Mouse (Mus musculus) liver, embryonic 15.5 days (tissue): ENCODE data around the gene Gpr182. TPM values are rescaled to one million over a fixed set of nuclear protein-coding genes. Genes with fewer than 3 reads are reported as not detected.

Experiments used
- ATAC-seq: fragments of 200-750 bp; cut with Nextera tagmentation; 2 replicates; pipeline ENCODE4 v1.8.0; 2017; ENCODE audit warnings: moderate number of reproducible peaks, mild to moderate bottlenecking, moderate library complexity; ENCODE audit not compliant: insufficient read depth
- H3K27ac ChIP-seq: fragments of 300-500 bp; sonication (generic); replicated peaks from 2 replicates; pipeline ENCODE4 v1.5.1; 2015; ENCODE audit warnings: mild to moderate bottlenecking, inconsistent platforms
- H3K27me3 ChIP-seq: fragments of 300-500 bp; sonication (generic); 2 replicates; pipeline ENCODE4 v1.6.1; 2015; ENCODE audit warnings: mild to moderate bottlenecking, inconsistent platforms
- H3K36me3 ChIP-seq: fragments of 300-500 bp; sonication (generic); replicated peaks from 2 replicates; pipeline ENCODE4 v1.6.1; 2015; ENCODE audit warnings: moderate library complexity, mild to moderate bottlenecking, inconsistent platforms
- H3K4me1 ChIP-seq: fragments of 300-500 bp; sonication (generic); replicated peaks from 2 replicates; pipeline ENCODE4 v1.6.1; 2015; ENCODE audit warnings: inconsistent platforms
- H3K4me2 ChIP-seq: fragments of 300-500 bp; sonication (generic); 2 replicates; pipeline ENCODE4 v1.6.1; 2015; ENCODE audit warnings: moderate library complexity, mild to moderate bottlenecking, inconsistent platforms
- H3K4me3 ChIP-seq: fragments of 300-500 bp; sonication (generic); replicated peaks from 2 replicates; pipeline ENCODE4 v1.5.1; 2015; ENCODE audit warnings: mild to moderate bottlenecking, inconsistent platforms
- H3K9ac ChIP-seq: fragments of 300-500 bp; sonication (generic); 2 replicates; pipeline ENCODE4 v1.6.1; 2015; ENCODE audit warnings: moderate library complexity, mild to moderate bottlenecking, inconsistent platforms
- H3K9me3 ChIP-seq: fragments of 300-500 bp; sonication (generic); replicated peaks from 2 replicates; pipeline ENCODE4 v1.6.1; 2016; ENCODE audit warnings: inconsistent platforms
- whole genome bisulfite sequencing: fragments of 180-500 bp; shearing (Covaris S2); methylation state at CpG from one replicate; pipeline ENCODE4 v1.1.7; 2015; ENCODE audit warnings: mixed read lengths; ENCODE audit not compliant: insufficient replicate concordance; 5-methylcytosine and 5-hydroxymethylcytosine counted together
- polyA plus RNA-seq: library from polyadenylated mRNA; unstranded; fragments of >200 nt; fragmentation: Nextera tagmentation; extraction: Ambion mirVana; gene quantifications from 2 replicates; pipeline ENCODE4 v1.2.1, GENCODE M21; 2015

Gpr182 gene
- polyA plus RNA-seq, 1 experiment from 2014 or later = 12.0 TPM

- no peak overlapping the region for H3K27ac ChIP-seq
- H3K36me3 ChIP-seq = no peaks in the 10 kb centered on the region
- no peak overlapping the region for H3K4me3 ChIP-seq
- no peaks in the 10 kb centered on the region for H3K9me3 ChIP-seq
- ATAC-seq = no peak
- no peak overlapping the region; the same call in 1 of the 2 replicates for H3K4me2 ChIP-seq
- H3K27me3 ChIP-seq = peaks cover 56% of the 10 kb centered on the region
- WGBS = 22% methylated on average over 20 of the region's 20 CpGs
- H3K4me1 ChIP-seq = peaks cover 34% of the 10 kb centered on the region
- no peak overlapping the region for H3K9ac ChIP-seq
Measured at GRCm38 (mm10) chr10:127721671-127722418, 29.7 kb downstream of the Gpr182 start.

GRCm38 (mm10) chr10:127712736-127713135 lies 38.8 kb downstream of the Gpr182 start:
- ATAC-seq = no peak
- H3K9ac ChIP-seq = no peak overlapping the region
- H3K27ac ChIP-seq = no peak overlapping the region
- WGBS = 70% methylated on average over 6 of the region's 6 CpGs
- no peak overlapping the region for H3K4me3 ChIP-seq
- H3K4me2 ChIP-seq = no peak overlapping the region
- H3K36me3 ChIP-seq = no peaks in the 10 kb centered on the region
- H3K4me1 ChIP-seq = no peaks in the 10 kb centered on the region
- no peaks in the 10 kb centered on the region for H3K9me3 ChIP-seq
- H3K27me3 ChIP-seq = peaks cover 6% of the 10 kb centered on the region; the same call in 1 of the 2 replicates

- no peak for ATAC-seq
- Histone ChIP-seq H3K4me2 (no peak overlapping the region), H3K4me1 (no peaks in the 10 kb centered on the region; the same call in 1 of the 2 replicates), H3K9ac (no peak overlapping the region), H3K4me3 (no peak overlapping the region), H3K27ac (no peak overlapping the region), H3K27me3 (peaks cover 6% of the 10 kb centered on the region; the same call in 1 of the 2 replicates), H3K9me3 (no peaks in the 10 kb centered on the region), H3K36me3 (no peaks in the 10 kb centered on the region)
- WGBS = 69% methylated on average over 13 of the region's 13 CpGs
Measured at GRCm38 (mm10) chr10:127710331-127710730, 41.2 kb downstream of the Gpr182 start.

- H3K4me2 ChIP-seq = no peak overlapping the region
- 67% methylated on average over 3 of the region's 3 CpGs for WGBS
- no peak for ATAC-seq
- H3K4me1 ChIP-seq = no peaks in the 10 kb centered on the region; the same call in 1 of the 2 replicates
- H3K36me3 ChIP-seq = no peaks in the 10 kb centered on the region
- H3K27ac ChIP-seq = no peak overlapping the region
- no peak overlapping the region for H3K4me3 ChIP-seq
- peaks cover 6% of the 10 kb centered on the region; the same call in 1 of the 2 replicates for H3K27me3 ChIP-seq
- H3K9ac ChIP-seq = no peak overlapping the region
- no peaks in the 10 kb centered on the region for H3K9me3 ChIP-seq
Measured at GRCm38 (mm10) chr10:127708850-127709370, 42.6 kb downstream of the Gpr182 start.

GRCm38 (mm10) chr10:127707721-127708120 lies 43.8 kb downstream of the Gpr182 start:
- H3K4me2 ChIP-seq = no peak overlapping the region
- H3K9ac ChIP-seq = no peak overlapping the region
- H3K36me3 ChIP-seq = no peaks in the 10 kb centered on the region
- H3K9me3 ChIP-seq = no peaks in the 10 kb centered on the region
- H3K4me3 ChIP-seq = no peak overlapping the region
- no peaks in the 10 kb centered on the region; the same call in 1 of the 2 replicates for H3K4me1 ChIP-seq
- no peak for ATAC-seq
- H3K27ac ChIP-seq = no peak overlapping the region
- H3K27me3 ChIP-seq = 0 out of 2 replicates have a peak, but pooled peaks cover 2% of the 10 kb centered on the region
- WGBS = 63% methylated on average over 7 of the region's 7 CpGs

- H3K4me3 ChIP-seq = no peak overlapping the region
- WGBS = 38% methylated on average over 4 of the region's 4 CpGs
Measured at GRCm38 (mm10) chr10:127705783-127706182, 45.7 kb downstream of the Gpr182 start.

GRCm38 (mm10) chr10:127704766-127705220 lies 46.7 kb downstream of the Gpr182 start, which contains the start of gene Myo1a:
TSS of gene Myo1a (plus strand) at chr10:127705170.
- WGBS = 43% methylated on average over 2 of the region's 2 CpGs
- Histone ChIP-seq H3K4me1 (no peaks in the 10 kb centered on the region; the same call in 1 of the 2 replicates), H3K9me3 (no peaks in the 10 kb centered on the region), H3K4me3 (no peak within 1 kb of the TSS), H3K9ac (no peak within 1 kb of the TSS), H3K27ac (no peak within 1 kb of the TSS), H3K27me3 (0 out of 2 replicates have a peak, but pooled peaks cover 2% of the 10 kb centered on the region), H3K4me2 (no peak within 1 kb of the TSS), H3K36me3 (no peaks in the 10 kb centered on the region)
- ATAC-seq = no peak

More at GRCm38 (mm10) chr10:127705783-127706182, 45.7 kb downstream of the Gpr182 start:
- Histone ChIP-seq H3K36me3 (no peaks in the 10 kb centered on the region), H3K4me1 (no peaks in the 10 kb centered on the region; the same call in 1 of the 2 replicates), H3K9ac (no peak overlapping the region), H3K9me3 (no peaks in the 10 kb centered on the region), H3K27ac (no peak overlapping the region), H3K4me2 (no peak overlapping the region), H3K27me3 (0 out of 2 replicates have a peak, but pooled peaks cover 2% of the 10 kb centered on the region)
- no peak for ATAC-seq

- no peak for ATAC-seq
- no peak overlapping the region for H3K27ac ChIP-seq
- H3K4me2 ChIP-seq = no peak overlapping the region
- 41% methylated on average over 2 of the region's 2 CpGs for WGBS
- 0 out of 2 replicates have a peak, but pooled peaks cover 2% of the 10 kb centered on the region for H3K27me3 ChIP-seq
- no peaks in the 10 kb centered on the region for H3K9me3 ChIP-seq
- H3K36me3 ChIP-seq = 0 out of 2 replicates have a peak, but pooled peaks cover under 1% of the 10 kb centered on the region
- H3K4me1 ChIP-seq = no peaks in the 10 kb centered on the region; the same call in 1 of the 2 replicates
- H3K4me3 ChIP-seq = no peak overlapping the region
- H3K9ac ChIP-seq = no peak overlapping the region
Measured at GRCm38 (mm10) chr10:127704293-127704692, 47.2 kb downstream of the Gpr182 start.

- Histone ChIP-seq H3K9me3 (no peaks in the 10 kb centered on the region), H3K4me2 (no peak overlapping the region), H3K4me1 (no peaks in the 10 kb centered on the region; the same call in 1 of the 2 replicates), H3K27me3 (0 out of 2 replicates have a peak, but pooled peaks cover 2% of the 10 kb centered on the region), H3K9ac (no peak overlapping the region), H3K27ac (no peak overlapping the region), H3K4me3 (no peak overlapping the region), H3K36me3 (peaks cover 8% of the 10 kb centered on the region)
- ATAC-seq = no peak
- WGBS = 36% methylated on average over 4 of the region's 4 CpGs
Measured at GRCm38 (mm10) chr10:127703299-127703698, 48.2 kb downstream of the Gpr182 start.

GRCm38 (mm10) chr10:127698966-127699365 lies 52.6 kb downstream of the Gpr182 start:
- Histone ChIP-seq H3K9ac (no peak overlapping the region), H3K9me3 (no peaks in the 10 kb centered on the region), H3K4me2 (no peak overlapping the region), H3K36me3 (peaks cover 42% of the 10 kb centered on the region), H3K4me1 (peaks cover 11% of the 10 kb centered on the region), H3K4me3 (no peak overlapping the region), H3K27ac (no peak overlapping the region), H3K27me3 (no peaks in the 10 kb centered on the region)
- ATAC-seq = no peak
- 83% methylated on average over 7 of the region's 7 CpGs for WGBS
